Mouse (Mus musculus) neutrophil, adult 59 days (primary cell): ENCODE measurements around the gene Ripply2. TPM values are rescaled to one million over a fixed set of nuclear protein-coding genes. Genes with fewer than 3 reads are reported as not detected.

Experiments
- total RNA-seq, 2 experiments: library from RNA; stranded (reverse); gene quantifications; 1 replicate in 1 of 2; 2 replicates in 1 of 2; pipeline ENCODE4 v1.2.4; 2023

The Ripply2 gene
- total RNA-seq: not detected

DNA sequence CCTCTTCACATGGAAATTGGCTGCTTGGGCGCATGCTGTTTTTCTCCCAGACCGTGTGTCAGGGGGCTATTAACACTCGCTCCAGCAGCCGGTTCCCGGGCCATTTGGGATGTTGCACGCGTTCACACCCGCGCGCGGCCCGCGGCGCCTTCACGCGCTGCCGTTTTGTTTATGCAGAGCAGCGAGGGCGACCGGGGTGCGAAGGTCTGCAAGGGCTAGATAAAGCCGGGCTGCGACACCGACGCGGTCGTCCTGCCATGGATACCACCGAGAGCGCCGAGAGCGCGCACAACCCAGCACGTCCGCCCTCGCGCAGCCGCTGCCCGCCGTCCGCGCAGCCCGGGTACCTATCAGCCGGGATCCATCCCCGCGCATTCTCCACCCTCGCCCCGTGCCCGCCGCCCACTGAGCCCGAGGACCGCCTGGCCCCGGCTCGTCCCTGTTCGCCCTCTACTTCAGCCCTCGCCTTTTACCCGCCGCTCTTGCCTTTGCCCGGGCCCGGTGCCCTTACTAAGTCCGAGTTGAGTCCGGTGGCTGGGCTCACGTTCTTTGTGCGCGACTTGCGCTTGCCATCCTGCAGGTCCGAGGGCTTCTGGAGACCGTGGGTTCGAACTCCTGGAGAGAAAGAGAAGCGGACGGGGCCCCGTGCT lies at the start of gene Ripply2:
Gene Ripply2 (plus strand): TSS at position 250 of the 650 bp plus-strand sequence.

DNA sequence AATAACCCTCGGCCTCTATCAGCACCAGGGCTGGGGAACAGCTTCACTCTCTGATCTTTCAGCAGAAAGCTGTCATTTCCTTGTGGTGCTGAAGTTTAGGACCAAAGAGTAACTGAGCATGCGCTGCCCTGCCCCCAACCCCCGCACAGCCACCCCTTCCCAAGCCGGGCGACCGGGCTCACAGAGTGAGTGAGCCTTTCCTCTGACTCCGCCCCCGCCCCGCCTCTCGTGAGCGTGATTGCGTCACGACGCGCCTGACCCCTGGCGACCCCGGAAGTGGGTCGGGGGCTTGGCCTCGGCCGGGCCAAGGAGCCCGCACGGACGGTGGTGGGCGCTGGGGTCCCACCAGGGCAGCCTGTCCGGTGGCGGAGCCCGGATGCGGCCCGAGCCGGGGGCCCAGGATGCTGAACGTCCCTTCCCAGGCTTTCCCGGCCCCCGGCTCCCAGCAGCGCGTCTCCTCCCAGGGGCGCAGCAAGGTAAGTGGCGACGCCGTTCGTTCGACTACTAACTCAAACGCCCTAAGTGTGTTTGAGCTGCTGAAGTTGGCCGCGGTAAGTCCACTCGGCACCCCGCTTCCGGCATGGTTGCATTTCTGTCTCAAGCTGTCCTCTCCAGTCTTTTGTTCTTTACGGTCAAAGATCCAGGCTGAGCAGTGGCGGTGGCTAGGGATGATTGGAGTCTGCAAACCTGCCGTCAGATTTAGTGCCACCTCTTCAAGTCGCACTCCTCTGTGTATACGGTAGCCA lies 6.6 kb downstream of the Ripply2 start, which contains the start of gene Cyb5r4:
Gene Cyb5r4 (plus strand): TSS at position 237 of the 746 bp plus-strand sequence.

Other genes with a start within 250 kb of the Ripply2 start
- gene Snap91, start 134.9 kb upstream of the Ripply2 start, total RNA-seq: not detected
- gene Cyb5r4, start 6.5 kb downstream of the Ripply2 start, total RNA-seq: 100 to 1,000 TPM; 126 to 137 TPM
- gene Mrap2, start 128.8 kb downstream of the Ripply2 start, total RNA-seq: under 1 TPM in 1 of 2 experiments, not detected in 1; 0.18 TPM
- 1 to 10 TPM; 3.2 to 5.3 TPM for gene Cep162, start 240.0 kb downstream of the Ripply2 start, total RNA-seq